8 mouse cellular contexts compared by ENCODE assay signal in the genomic region with DNA sequence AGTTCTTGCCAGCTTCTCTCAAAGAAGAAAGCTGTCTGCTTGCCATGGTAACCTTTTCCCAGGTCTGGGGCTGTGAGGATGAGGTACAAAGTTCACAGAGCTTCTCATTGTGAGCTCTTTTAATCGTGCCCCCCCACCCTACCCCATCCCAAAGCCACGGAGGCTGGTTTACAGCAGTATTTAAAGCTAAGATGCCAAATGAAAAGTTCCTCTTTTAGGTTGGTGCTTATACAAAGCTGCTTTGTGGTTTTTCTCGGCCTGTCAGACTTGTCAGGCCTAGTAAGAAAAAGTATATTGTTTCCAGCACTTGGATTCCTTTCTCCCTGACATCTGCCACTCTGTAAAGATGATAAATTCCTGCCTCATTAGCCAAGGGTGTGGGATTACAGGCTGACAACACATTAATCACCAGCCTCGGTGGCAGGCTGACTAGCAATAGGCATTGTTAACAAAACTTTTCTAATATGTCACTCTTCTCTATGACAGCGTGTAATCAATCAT.
DNase-seq lines count a peak whose midpoint lies in the region; ATAC-seq lines count a peak whose summit lies in the region.

No protein-coding gene starts in this region.

- no peaks in the 10 kb centered on the region for H3K9me3 ChIP-seq in neural tube, embryonic 15.5 days (replicated peaks)
- H3K9me3 ChIP-seq in embryonic facial prominence, embryonic 10.5 days: no peaks in the 10 kb centered on the region
- no peaks in the 10 kb centered on the region for H3K9me3 ChIP-seq in hindbrain, embryonic 11.5 days (ENCODE audit: control insufficient read depth, low read length)

- H3K27ac ChIP-seq in neural tube, embryonic 15.5 days (replicated peaks): no peak overlapping the region
- H3K27ac ChIP-seq in embryonic facial prominence, embryonic 10.5 days (replicated peaks): peak overlapping the region; percentile 76
- H3K27ac ChIP-seq in hindbrain, embryonic 11.5 days (ENCODE audit: low read depth, low read length): peak overlapping the region; percentile 58

- H3K4me1 ChIP-seq in neural tube, embryonic 15.5 days: 0 out of 2 replicates have a peak, but pooled peaks cover 5% of the 10 kb centered on the region
- peaks cover 57% of the 10 kb centered on the region for H3K4me1 ChIP-seq in embryonic facial prominence, embryonic 10.5 days
- peaks cover 7% of the 10 kb centered on the region; the same call in 1 of the 2 replicates for H3K4me1 ChIP-seq in hindbrain, embryonic 11.5 days (replicated peaks; ENCODE audit: control insufficient read depth, insufficient read depth, low read length)

- H3K4me2 ChIP-seq in neural tube, embryonic 15.5 days: no peak overlapping the region
- H3K4me2 ChIP-seq in hindbrain, embryonic 11.5 days (replicated peaks; ENCODE audit: low read depth, low read length): no peak overlapping the region

- no peaks in the 10 kb centered on the region for H3K36me3 ChIP-seq in neural tube, embryonic 15.5 days
- no peaks in the 10 kb centered on the region for H3K36me3 ChIP-seq in embryonic facial prominence, embryonic 10.5 days (replicated peaks)
- no peaks in the 10 kb centered on the region for H3K36me3 ChIP-seq in hindbrain, embryonic 11.5 days (ENCODE audit: control insufficient read depth, insufficient read depth, low read length)

- H3K27me3 ChIP-seq in neural tube, embryonic 15.5 days (replicated peaks): no peaks in the 10 kb centered on the region
- H3K27me3 ChIP-seq in embryonic facial prominence, embryonic 10.5 days (replicated peaks; ENCODE audit: low read depth, poor library complexity, severe bottlenecking): peaks cover 28% of the 10 kb centered on the region
- H3K27me3 ChIP-seq in hindbrain, embryonic 11.5 days (ENCODE audit: control insufficient read depth, insufficient read depth, low read length): no peaks in the 10 kb centered on the region

- ATAC-seq in neural tube, embryonic 15.5 days (ENCODE audit: low FRiP score): no peak
- peak; percentile 81 for ATAC-seq in hindbrain, embryonic 11.5 days (ENCODE audit: low FRiP score)

- no peak overlapping the region for H3K4me3 ChIP-seq in neural tube, embryonic 15.5 days (replicated peaks)
- no peak overlapping the region for H3K4me3 ChIP-seq in embryonic facial prominence, embryonic 10.5 days
- no peak overlapping the region for H3K4me3 ChIP-seq in hindbrain, embryonic 11.5 days (ENCODE audit: low read depth, low read length)

- H3K9ac ChIP-seq in neural tube, embryonic 15.5 days (replicated peaks): no peak overlapping the region
- H3K9ac ChIP-seq in hindbrain, embryonic 11.5 days (ENCODE audit: low read depth, low read length): no peak overlapping the region

- 25% methylated on average over 5 of the region's 5 CpGs for WGBS in neural tube, embryonic 15.5 days
- 19% methylated on average over 5 of the region's 5 CpGs for whole genome bisulfite sequencing in embryonic facial prominence, embryonic 10.5 days
- 22% methylated on average over 5 of the region's 5 CpGs for WGBS in hindbrain, embryonic 11.5 days

- peak; percentile 32 for DNase-seq in neural tube, embryonic 10.5 days (ENCODE audit: extremely low spot score, low spot score)
- peak; percentile 44 for DNase-seq in embryonic facial prominence, embryonic 10.5 days (ENCODE audit: low spot score)
- peak; percentile 67 for DNase-seq in hindbrain, embryonic 11.5 days (ENCODE audit: low spot score)
- DNase-seq in retina, postnatal 1 day: peak; percentile 57
- DNase-seq in right cerebral cortex, postnatal 14 days: no peak
- no peak for DNase-seq in frontal cortex, postnatal 10 days (ENCODE audit: low spot score in 2 of 2)
- DNase-seq in ovary, adult 18-20 months (ENCODE audit: low spot score): no peak

Comparison
In these comparisons a context has a peak if more than half of its experiments do, and no peak if none do; other contexts are left out.
1. DNase-seq: peak in neural tube, embryonic 10.5 days (single experiment), embryonic facial prominence, embryonic 10.5 days (single experiment), hindbrain, embryonic 11.5 days (single experiment) and retina, postnatal 1 day (single experiment); none in right cerebral cortex, postnatal 14 days (single experiment), frontal cortex, postnatal 10 days (0 of 2) and ovary, adult 18-20 months (single experiment).